Mouse (Mus musculus): ENCODE results near the gene Rcn3.

Rcn3 gene

GRCm38 (mm10) chr7:45073949-45074348, 18.1 kb downstream of the Rcn3 start:
- in situ Hi-C loops (cut with MboI, MseI) = no loop called here

- in situ Hi-C loops (cut with MboI, MseI) = no loop called here
These were observed 18.8 kb downstream of the Rcn3 start for GRCm38 (mm10) chr7:45073171-45073707.

- in situ Hi-C loops (cut with MboI, MseI) = no loop called here
These were observed 19.8 kb downstream of the Rcn3 start for GRCm38 (mm10) chr7:45072230-45072629.

- in situ Hi-C loops (cut with MboI, MseI) = no loop called here
These were observed 22.4 kb downstream of the Rcn3 start for GRCm38 (mm10) chr7:45069671-45070070.

GRCm38 (mm10) chr7:45068000-45068318, 24.1 kb downstream of the Rcn3 start:
- in situ Hi-C loops (cut with MboI, MseI) = no loop called here

GRCm38 (mm10) chr7:45067190-45067999, 24.6 kb downstream of the Rcn3 start:
- in situ Hi-C loops (cut with MboI, MseI) = no loop called here

- in situ Hi-C loops (cut with MboI, MseI) = no loop called here
These were observed 29.7 kb downstream of the Rcn3 start, which contains the start of the genes Nosip and Prrg2 for GRCm38 (mm10) chr7:45062239-45062835. Nosip (plus strand) TSS chr7:45062429. Prrg2 (minus strand) TSS chr7:45062677.

- in situ Hi-C loops (cut with MboI, MseI) = no loop called here
These were observed 30.4 kb downstream of the Rcn3 start for GRCm38 (mm10) chr7:45061532-45062075.

- in situ Hi-C loops (cut with MboI, MseI) = no loop called here
These were observed 31.3 kb downstream of the Rcn3 start for GRCm38 (mm10) chr7:45060632-45061122.

GRCm38 (mm10) chr7:45058607-45059571, 33.1 kb downstream of the Rcn3 start:
- in situ Hi-C loops (cut with MboI, MseI) = loop anchor here (5.0 kb wide), 1 partner anchor 42 kb away; the partner anchor contains the start of genes Rras and Scaf1

GRCm38 (mm10) chr7:45056972-45057348, 35.1 kb downstream of the Rcn3 start:
- in situ Hi-C loops (cut with MboI, MseI) = loop anchor here (5.0 kb wide), 1 partner anchor 40 kb away; the partner anchor contains the start of genes Rras and Scaf1

GRCm38 (mm10) chr7:45056329-45056971, 35.6 kb downstream of the Rcn3 start:
- in situ Hi-C loops (cut with MboI, MseI) = loop anchor here (5.0 kb wide), 1 partner anchor 39 kb away; the partner anchor contains the start of genes Rras and Scaf1

- in situ Hi-C loops (cut with MboI, MseI) = no loop called here
These were observed 38.0 kb downstream of the Rcn3 start for GRCm38 (mm10) chr7:45053931-45054510.

GRCm38 (mm10) chr7:45053117-45053930, 38.7 kb downstream of the Rcn3 start:
- in situ Hi-C loops (cut with MboI, MseI) = no loop called here

GRCm38 (mm10) chr7:45052862-45053116, 39.2 kb downstream of the Rcn3 start, which contains the start of gene Prr12:
Prr12 (minus strand) TSS chr7:45052881.
- in situ Hi-C loops (cut with MboI, MseI) = no loop called here

- in situ Hi-C loops (cut with MboI, MseI) = no loop called here
These were observed 39.7 kb downstream of the Rcn3 start for GRCm38 (mm10) chr7:45052181-45052861.

GRCm38 (mm10) chr7:45051601-45051974, 40.4 kb downstream of the Rcn3 start:
- in situ Hi-C loops (cut with MboI, MseI) = no loop called here

- in situ Hi-C loops (cut with MboI, MseI) = no loop called here
These were observed 40.9 kb downstream of the Rcn3 start for GRCm38 (mm10) chr7:45050945-45051600.

All from T-helper 2 cell (primary cell).